Mouse (Mus musculus): ENCODE data around the gene Mrps31. TPM values are rescaled to one million over a fixed set of nuclear protein-coding genes. Genes with fewer than 3 reads are reported as not detected.

Gene Mrps31
- polyA plus RNA-seq, 1 experiment from 2014 or later = 39.4 TPM

- peaks cover 11% of the 10 kb centered on the region; the same call in 1 of the 2 replicates for H3K4me1 ChIP-seq
- no peak overlapping the region for H3K27ac ChIP-seq
- no peaks in the 10 kb centered on the region for H3K9me3 ChIP-seq (replicated peaks)
- no peaks in the 10 kb centered on the region for H3K27me3 ChIP-seq
- no peak for ATAC-seq
- H3K9ac ChIP-seq = no peak overlapping the region
- WGBS = 91% methylated on average over 8 of the region's 8 CpGs
- H3K4me2 ChIP-seq = peak overlapping the region; percentile 78
- no peaks in the 10 kb centered on the region for H3K36me3 ChIP-seq (ENCODE audit: poor library complexity, severe bottlenecking)
- 0 out of 2 replicates have a peak overlapping the region, but pooled peaks have one; percentile 71 for H3K4me3 ChIP-seq
Observed at GRCm38 (mm10) chr8:22399285-22399880, 11.8 kb upstream of the Mrps31 start.

- no peak overlapping the region for H3K4me2 ChIP-seq
- H3K36me3 ChIP-seq (ENCODE audit: poor library complexity, severe bottlenecking) = no peaks in the 10 kb centered on the region
- H3K9ac ChIP-seq = no peak overlapping the region
- no peak overlapping the region for H3K4me3 ChIP-seq
- H3K27me3 ChIP-seq = no peaks in the 10 kb centered on the region
- H3K27ac ChIP-seq = no peak overlapping the region
- no peak for ATAC-seq
- H3K4me1 ChIP-seq = peaks cover 11% of the 10 kb centered on the region; the same call in 1 of the 2 replicates
- H3K9me3 ChIP-seq (replicated peaks) = no peaks in the 10 kb centered on the region
- WGBS = 91% methylated on average over 4 of the region's 4 CpGs
Observed at GRCm38 (mm10) chr8:22400593-22400992, 10.6 kb upstream of the Mrps31 start.

GRCm38 (mm10) chr8:22403235-22403634 is 7.9 kb upstream of the Mrps31 start:
- Histone ChIP-seq H3K9ac (no peak overlapping the region), H3K27ac (no peak overlapping the region), H3K36me3 (ENCODE audit: poor library complexity, severe bottlenecking) (no peaks in the 10 kb centered on the region), H3K27me3 (no peaks in the 10 kb centered on the region), H3K4me1 (0 out of 2 replicates have a peak, but pooled peaks cover 6% of the 10 kb centered on the region), H3K4me2 (no peak overlapping the region), H3K9me3 (replicated peaks) (no peaks in the 10 kb centered on the region), H3K4me3 (no peak overlapping the region)
- 92% methylated on average over 2 of the region's 2 CpGs for WGBS
- ATAC-seq = no peak

GRCm38 (mm10) chr8:22405733-22406132 is 5.4 kb upstream of the Mrps31 start:
- ATAC-seq = no peak
- Histone ChIP-seq H3K4me1 (0 out of 2 replicates have a peak, but pooled peaks cover 3% of the 10 kb centered on the region), H3K4me2 (no peak overlapping the region), H3K27ac (no peak overlapping the region), H3K9ac (no peak overlapping the region), H3K27me3 (no peaks in the 10 kb centered on the region), H3K36me3 (ENCODE audit: poor library complexity, severe bottlenecking) (no peaks in the 10 kb centered on the region), H3K9me3 (replicated peaks) (no peaks in the 10 kb centered on the region), H3K4me3 (no peak overlapping the region)
- 79% methylated on average over 6 of the region's 6 CpGs for WGBS

- peak; percentile 39; the same call in 1 of the 2 replicates for ATAC-seq
- Histone ChIP-seq H3K4me3 (peak overlapping the region; percentile 77), H3K36me3 (ENCODE audit: poor library complexity, severe bottlenecking) (peaks cover 4% of the 10 kb centered on the region; the same call in 1 of the 2 replicates), H3K4me1 (peaks cover 14% of the 10 kb centered on the region), H3K9me3 (replicated peaks) (no peaks in the 10 kb centered on the region), H3K9ac (peak overlapping the region; percentile 91), H3K27me3 (no peaks in the 10 kb centered on the region), H3K4me2 (peak overlapping the region; percentile 85), H3K27ac (peak overlapping the region; percentile 16; the same call in 1 of the 2 replicates)
- WGBS = 18% methylated on average over 16 of the region's 16 CpGs
Observed at GRCm38 (mm10) chr8:22410688-22411281, 376 bp upstream of the Mrps31 start.

- peak overlapping the region; percentile 85 for H3K4me2 ChIP-seq
- peak overlapping the region; percentile 77 for H3K4me3 ChIP-seq
- H3K9ac ChIP-seq = peak overlapping the region; percentile 91
- H3K27ac ChIP-seq = no peak overlapping the region
- peaks cover 15% of the 10 kb centered on the region for H3K36me3 ChIP-seq (ENCODE audit: poor library complexity, severe bottlenecking)
- no peaks in the 10 kb centered on the region for H3K27me3 ChIP-seq
- H3K4me1 ChIP-seq = peaks cover 14% of the 10 kb centered on the region
- 27% methylated on average over 8 of the region's 8 CpGs for WGBS
- H3K9me3 ChIP-seq (replicated peaks) = no peaks in the 10 kb centered on the region
- no peak for ATAC-seq
Observed at GRCm38 (mm10) chr8:22411971-22412370, 810 bp downstream of the Mrps31 start.

Other genes starting within 250 kb of the Mrps31 start
- gene Nek3, start 244.9 kb upstream of the Mrps31 start, polyA plus RNA-seq (2015; fragmentation: Nextera tagmentation; extraction: Ambion mirVana) = 7.0 and 7.2 TPM in 2 replicates
- 49.3 and 51.4 TPM in 2 replicates for gene Ckap2, start 225.5 kb upstream of the Mrps31 start, polyA plus RNA-seq (2015; fragmentation: Nextera tagmentation; extraction: Ambion mirVana)
- 43.2 and 44.3 TPM in 2 replicates for gene Vps36, start 218.6 kb upstream of the Mrps31 start, polyA plus RNA-seq (2015; fragmentation: Nextera tagmentation; extraction: Ambion mirVana)
- gene Thsd1, start 184.0 kb upstream of the Mrps31 start, polyA plus RNA-seq (2015; fragmentation: Nextera tagmentation; extraction: Ambion mirVana) = 5.9 and 6.6 TPM in 2 replicates
- gene Tpte, start 127.9 kb upstream of the Mrps31 start, polyA plus RNA-seq (2015; fragmentation: Nextera tagmentation; extraction: Ambion mirVana) = not detected in 2 replicates
- 9.4 and 11.8 TPM in 2 replicates for gene Slc25a15, start 12.8 kb upstream of the Mrps31 start, polyA plus RNA-seq (2015; fragmentation: Nextera tagmentation; extraction: Ambion mirVana)

All from forebrain, embryonic 13.5 days (tissue).